Mouse (Mus musculus) cerebellum, adult 8-10 months (tissue): ENCODE data around the gene Rgmb.

Source experiments
- DNase-seq: peaks from one replicate; pipeline ENCODE4 v3.0.0; 2022

Gene Rgmb

DNA sequence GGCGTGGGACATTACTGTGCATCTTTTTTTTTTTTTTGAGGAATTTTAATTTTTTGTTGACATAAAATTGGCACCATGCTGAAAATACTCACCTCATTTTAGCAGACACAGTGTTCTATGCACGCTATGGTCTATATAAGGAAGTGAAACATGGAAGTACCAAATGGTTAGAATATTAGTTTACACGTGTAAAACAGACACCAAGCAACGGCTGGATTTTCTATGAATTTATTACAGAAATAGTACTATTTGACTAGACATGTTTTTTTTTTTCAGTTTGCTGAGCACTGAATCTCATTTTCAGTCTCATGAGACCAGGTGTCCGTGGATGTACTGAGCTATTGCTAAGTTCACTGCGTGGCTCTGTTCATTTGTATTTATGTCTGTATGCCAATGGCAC, 56.9 kb downstream of the Rgmb start:
- DNase-seq = no peak

DNA sequence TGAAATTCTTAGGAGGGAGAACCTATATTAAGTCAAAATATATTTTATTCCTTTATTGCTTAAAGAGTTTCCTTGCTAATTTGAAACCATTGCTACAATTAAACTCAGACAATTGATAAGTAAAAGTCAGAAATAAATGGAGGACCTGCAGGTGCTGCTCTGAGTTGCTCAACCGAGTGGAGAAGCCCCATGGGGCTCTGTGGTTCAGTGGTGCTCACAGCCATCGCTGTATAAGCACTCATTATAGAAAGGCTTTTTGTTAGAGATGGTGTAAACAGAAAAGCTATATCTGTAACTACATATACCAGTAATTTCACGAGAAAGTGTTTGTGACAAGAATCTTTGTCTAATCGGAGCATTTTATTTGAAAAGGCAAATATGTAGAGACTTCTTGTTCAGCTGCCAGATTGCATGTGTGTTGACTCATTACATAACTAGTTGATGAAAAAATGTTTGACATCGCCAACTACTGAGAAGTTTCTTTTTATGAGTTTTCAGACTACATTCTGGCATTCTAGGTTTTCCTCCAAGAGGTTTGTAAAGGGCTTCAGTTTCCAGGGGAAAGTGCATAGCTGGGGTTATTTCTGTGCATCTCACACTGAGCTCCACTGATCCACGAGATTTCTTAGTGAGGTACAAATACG, 61.6 kb downstream of the Rgmb start:
- DNase-seq = no peak

DNA sequence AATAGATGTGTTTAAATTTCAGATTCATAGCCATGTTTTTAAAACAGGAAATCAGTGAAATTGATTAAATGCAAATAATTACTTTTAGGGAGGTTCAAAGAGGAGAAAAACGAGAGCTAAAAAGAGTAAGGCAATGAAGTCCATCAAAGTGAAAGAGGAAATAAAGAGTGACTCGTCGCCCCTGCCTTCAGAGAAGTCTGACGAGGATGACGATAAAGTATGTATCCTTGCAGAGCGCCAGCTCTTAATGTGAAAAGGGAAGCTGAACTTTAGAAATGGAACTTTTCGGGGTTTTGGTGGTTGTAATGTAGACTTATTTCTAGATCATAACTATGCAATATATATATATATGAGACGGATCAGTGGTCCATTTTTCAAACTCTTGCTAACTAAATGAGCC, 69.6 kb downstream of the Rgmb start:
- no peak for DNase-seq
